Mouse (Mus musculus): ENCODE results near the gene Ccdc120.

The Ccdc120 gene

GRCm38 (mm10) chrX:7745429-7745828 lies 5.3 kb downstream of the Ccdc120 start:
- no peak for DNase-seq

GRCm38 (mm10) chrX:7744940-7745339 lies 5.8 kb downstream of the Ccdc120 start:
- no peak for DNase-seq

- no peak for DNase-seq
Measured at GRCm38 (mm10) chrX:7743470-7743869, 7.2 kb downstream of the Ccdc120 start.

- peak; percentile 74 for DNase-seq
Measured at GRCm38 (mm10) chrX:7741103-7741502, 9.6 kb downstream of the Ccdc120 start.

GRCm38 (mm10) chrX:7740082-7740819 lies 10.5 kb downstream of the Ccdc120 start:
- no peak for DNase-seq

DNA sequence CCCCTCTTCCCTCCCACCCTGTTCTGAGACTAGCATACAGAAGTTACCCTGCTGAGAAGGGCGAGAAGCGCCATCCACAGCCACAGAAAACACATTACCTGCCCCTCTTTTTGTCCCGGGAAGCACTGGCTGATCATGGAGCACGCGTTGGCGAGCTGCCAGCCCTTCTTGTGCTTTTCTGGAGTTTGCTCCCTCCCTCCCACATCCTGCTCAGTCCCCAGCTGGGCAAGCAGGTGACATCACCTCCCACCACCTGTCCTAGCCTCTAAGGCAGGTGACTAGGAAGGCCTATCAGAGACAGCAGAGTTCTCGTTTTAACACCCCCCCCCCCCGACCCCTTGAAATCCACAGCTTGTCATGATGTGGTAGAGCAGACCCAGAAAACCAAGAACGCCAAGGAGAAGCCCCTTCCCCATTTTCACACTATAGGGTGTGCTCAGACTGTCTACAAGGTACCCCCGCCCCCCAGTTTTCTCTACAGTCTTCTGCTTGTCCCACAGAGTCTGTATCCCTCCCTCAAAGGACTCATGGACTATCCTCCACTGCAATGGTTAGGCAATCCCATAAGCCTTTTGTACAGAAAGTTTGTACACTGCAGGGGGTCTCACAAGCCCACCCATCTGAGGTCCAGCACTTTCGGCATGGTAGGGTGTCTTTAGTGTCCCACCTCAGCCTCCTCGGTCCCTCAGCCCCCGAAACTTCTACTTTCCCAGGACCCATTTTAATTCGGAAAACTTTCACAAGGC lies 11.2 kb downstream of the Ccdc120 start:
- peak; percentile 91 for DNase-seq

DNA sequence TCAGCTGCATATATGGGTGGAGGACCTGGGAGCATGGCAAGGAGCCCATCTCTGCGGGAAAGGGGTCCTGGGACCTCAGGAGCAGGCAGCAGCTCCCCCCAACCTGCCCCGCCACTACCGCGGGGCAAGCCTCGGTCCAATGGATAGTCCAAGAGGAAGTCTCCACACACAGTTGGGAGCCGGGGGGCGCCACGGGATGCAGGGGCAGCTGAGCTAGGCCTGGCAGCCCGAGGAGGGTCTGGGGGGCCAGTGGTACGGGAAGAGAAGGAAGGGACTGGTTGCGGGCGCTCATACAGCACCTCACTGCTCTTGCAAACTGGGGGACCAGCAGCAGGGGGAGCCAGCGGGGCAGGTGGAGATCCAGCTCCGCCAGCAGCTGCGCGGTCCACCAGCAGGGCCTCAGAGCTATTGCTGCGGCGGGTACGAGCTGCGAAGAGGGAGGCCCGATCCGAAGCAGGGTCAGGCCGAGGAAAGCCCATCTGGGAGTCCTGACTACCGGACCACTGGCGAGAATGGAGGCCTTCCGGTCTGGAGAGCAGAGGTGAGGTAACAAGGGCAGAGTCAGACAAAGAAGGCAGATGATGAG lies 17.0 kb downstream of the Ccdc120 start:
- DNase-seq, result no peak

GRCm38 (mm10) chrX:7728922-7729265 lies 21.8 kb downstream of the Ccdc120 start:
- no peak for DNase-seq

- peak; percentile 78 for DNase-seq
Measured at GRCm38 (mm10) chrX:7728215-7728921, 22.3 kb downstream of the Ccdc120 start, which contains the start of gene Praf2. TSS of gene Praf2 (plus strand) at chrX:7728439.

- DNase-seq, result no peak
Measured at GRCm38 (mm10) chrX:7727176-7727575, 23.5 kb downstream of the Ccdc120 start.

DNA sequence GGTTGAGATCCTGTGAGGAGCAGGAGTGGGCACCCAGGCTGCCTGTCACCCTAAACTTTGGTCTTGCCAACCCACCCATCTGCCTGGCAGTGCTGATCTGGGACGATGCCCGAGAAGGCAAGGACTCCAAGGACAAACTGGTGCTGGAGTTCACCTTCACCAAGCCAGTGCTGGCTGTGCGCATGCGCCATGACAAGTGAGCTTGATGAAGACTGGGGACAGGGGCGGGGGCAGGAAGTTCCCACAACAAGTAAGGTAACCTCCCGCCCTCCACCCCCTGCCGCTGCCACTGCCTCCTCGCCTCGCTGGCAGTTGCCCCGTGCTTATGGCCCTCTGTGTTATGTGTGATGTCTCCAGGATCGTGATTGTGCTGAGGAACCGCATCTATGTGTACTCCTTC lies 24.9 kb downstream of the Ccdc120 start:
- no peak for DNase-seq

DNA sequence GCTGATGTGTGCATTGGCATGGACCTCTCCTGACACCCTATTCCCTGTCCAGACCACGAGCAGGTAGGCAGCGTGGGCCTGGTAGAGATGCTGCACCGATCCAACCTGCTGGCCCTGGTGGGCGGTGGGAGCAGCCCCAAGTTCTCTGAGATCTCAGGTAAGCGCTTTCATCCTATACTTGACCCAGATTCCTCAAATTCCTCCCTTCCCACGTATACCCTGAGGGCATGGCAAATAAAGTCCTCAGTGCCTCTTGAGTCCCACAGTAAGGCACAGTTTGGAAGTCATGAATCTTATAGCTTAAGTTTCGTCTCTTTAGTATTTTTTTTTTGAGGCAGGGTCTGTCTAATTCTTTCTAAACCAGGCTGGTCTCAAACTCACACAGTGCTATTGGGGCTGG lies 26.6 kb downstream of the Ccdc120 start:
- no peak for DNase-seq

DNA sequence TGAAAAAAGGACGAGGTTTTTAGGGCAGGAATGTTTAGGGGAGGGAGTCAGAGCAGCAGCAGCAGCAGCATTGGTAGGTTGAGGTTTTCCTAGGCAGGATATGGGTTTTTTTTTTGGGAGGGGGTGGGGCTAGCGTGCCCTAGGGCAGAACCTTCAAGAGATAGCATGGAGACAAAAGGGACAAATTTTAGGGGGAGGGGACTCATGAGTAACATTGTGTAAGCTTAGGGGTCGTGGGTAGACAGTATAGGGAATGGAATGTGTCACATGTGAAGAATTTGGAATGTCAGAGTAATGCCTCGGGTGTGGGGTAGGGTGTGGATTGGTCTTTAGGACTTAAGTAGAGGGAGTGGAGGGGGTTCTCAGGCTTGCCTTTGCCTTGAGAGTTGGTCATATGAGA lies 28.0 kb downstream of the Ccdc120 start:
- DNase-seq, result no peak

DNA sequence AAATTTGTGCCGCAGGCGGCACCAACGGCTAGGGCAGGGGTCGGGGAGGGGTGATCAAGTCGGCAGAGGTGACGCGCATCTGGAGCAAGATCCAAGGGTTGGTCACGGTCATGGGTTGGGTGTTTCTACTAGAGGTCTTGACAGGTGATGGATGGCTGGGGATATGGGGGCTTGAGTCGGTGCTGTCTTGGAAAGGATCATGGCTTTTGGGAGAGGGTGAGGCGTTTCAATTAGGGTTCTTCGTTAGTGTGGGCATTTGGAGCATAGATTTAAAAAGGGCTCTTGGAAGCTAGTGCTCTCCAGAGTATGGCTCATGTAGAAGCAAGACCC lies 28.5 kb downstream of the Ccdc120 start:
- no peak for DNase-seq

DNA sequence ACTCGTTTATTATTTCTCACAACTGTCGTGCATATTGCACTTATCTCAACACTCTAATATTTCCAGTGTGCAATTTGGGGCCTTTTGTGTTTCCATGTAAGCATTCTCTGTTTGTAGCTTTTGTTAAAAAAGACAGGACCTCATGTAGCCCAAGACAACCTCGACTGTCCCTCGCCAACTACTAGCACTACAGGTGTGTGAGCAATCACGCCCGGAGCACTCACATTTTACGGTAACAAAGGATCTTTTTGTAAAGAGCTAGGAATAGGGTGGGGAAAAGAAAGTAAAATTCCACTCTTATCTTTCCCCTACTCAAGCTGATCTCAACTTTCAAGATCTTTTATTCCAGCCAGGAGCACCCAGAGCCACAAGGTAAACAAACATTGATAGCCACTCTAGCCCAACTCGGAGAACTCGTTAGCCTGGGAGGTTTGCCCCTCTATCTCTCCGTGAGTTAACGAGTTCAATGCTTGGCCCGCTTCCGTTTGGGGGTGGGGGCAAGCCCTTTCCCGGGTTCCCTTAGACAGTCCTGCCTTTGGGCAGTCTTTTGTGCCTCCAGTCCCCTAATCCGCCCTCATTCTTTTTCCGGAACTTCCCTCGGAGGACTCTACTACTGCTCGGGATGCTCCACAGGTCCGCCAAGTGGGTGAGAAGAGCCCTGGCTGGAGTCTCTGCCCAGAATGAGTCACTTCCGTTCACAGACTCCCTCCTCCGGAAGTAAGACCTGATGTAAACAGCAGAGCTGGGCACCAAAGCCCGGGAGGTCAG lies 29.0 kb downstream of the Ccdc120 start, which contains the start of gene Gm45208:
Gm45208 (plus strand) TSS at position 732 of the 768 bp plus-strand sequence.
- DNase-seq, result peak; percentile 74

- peak; percentile 41 for DNase-seq
Measured at GRCm38 (mm10) chrX:7716058-7716457, 34.6 kb downstream of the Ccdc120 start.

- peak; percentile 97 for DNase-seq
Measured at GRCm38 (mm10) chrX:7714135-7714899, 36.4 kb downstream of the Ccdc120 start, which contains the start of gene Wdr45. TSS of gene Wdr45 (plus strand) at chrX:7714333.

GRCm38 (mm10) chrX:7713764-7714134 lies 37.0 kb downstream of the Ccdc120 start:
- peak; percentile 30 for DNase-seq

DNA sequence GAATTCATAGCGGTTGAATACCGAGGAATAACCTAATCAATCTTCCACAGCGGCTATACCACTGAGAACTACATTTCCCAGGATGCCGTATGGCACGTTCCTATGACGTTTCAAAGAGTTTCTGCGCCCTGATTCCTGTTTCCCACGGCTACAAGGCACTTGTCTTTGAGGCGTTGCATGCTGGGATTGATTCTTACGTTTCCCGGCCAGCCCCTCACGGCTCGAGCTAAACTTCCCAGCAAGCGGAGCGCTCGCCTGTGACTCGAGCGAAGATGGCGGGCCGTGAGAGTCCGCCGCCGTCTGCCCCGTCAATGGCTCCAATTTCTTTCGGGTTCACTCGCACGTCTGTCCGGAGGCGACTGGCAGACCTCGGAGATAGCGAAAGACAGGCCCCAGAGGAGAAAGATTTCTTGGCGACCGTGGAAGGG lies 53.7 kb downstream of the Ccdc120 start, which contains the start of gene Gpkow:
Gpkow (plus strand) TSS at position 178 of the 428 bp plus-strand sequence.
- DNase-seq, result peak; percentile 88

- no peak for DNase-seq
Measured at GRCm38 (mm10) chrX:7696520-7696919, 54.2 kb downstream of the Ccdc120 start.

GRCm38 (mm10) chrX:7692862-7693261 lies 57.8 kb downstream of the Ccdc120 start:
- peak; percentile 39 for DNase-seq

DNA sequence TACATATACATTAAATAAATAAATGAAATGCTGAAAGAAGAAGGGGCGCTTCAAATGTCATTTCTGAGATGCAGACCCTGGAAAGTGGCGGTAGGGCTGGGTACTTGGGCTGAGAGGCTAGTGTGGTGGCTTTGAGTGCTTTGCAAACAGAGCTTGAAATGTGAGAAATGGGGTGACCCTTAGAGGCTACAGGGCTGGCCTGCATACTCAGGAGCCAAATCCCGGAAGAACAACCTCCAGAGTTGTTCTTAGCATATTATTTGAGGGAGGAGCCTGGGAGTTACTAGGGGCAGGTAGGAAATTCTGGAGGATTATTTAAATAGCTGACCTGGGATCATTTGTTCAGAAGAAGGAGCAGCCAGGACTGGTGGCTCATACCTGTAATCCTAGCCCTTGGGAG lies 60.2 kb downstream of the Ccdc120 start:
- no peak for DNase-seq
